In genomic region chr11:98537480-98538034, GRCm38 (mm10) we compare ENCODE assay signal across 18 mouse cellular contexts. TPM values are rescaled to one million over a fixed set of nuclear protein-coding genes. Genes with fewer than 3 reads are reported as not detected.
DNase-seq lines count a peak whose midpoint lies in the region; TF ChIP-seq lines count a peak whose summit lies in the region.
"Had no signal": no experiment of that assay in that cellular context is flagged by ENCODE, and none has a peak within 500 bp of the region (broad histone marks: within the 10 kb centered on the region; RNA-seq: fewer than 3 reads in every experiment).

No protein-coding gene starts in this region.

- peak; percentile 51 for DNase-seq in heart, adult 11 months
- no peak for DNase-seq in heart, adult 8-10 months (ENCODE audit: low spot score)
- peak; percentile 74 for DNase-seq in CH12.LX (ENCODE audit: extremely low read depth)
- no peak for DNase-seq in left cerebral cortex, postnatal 10 days (ENCODE audit: extremely low spot score in 1 of 2, low spot score in 2 of 2)
- DNase-seq: adrenal gland, adult 2 months; adrenal gland, adult 8-10 months; adrenal gland, postnatal 10 days; adrenal gland, postnatal 14 days; adrenal gland, postnatal 25 days; adrenal gland, postnatal 36 days; B cell, adult 2 months; cerebellum, adult 11 months; cerebellum, adult 11-12 months; cerebellum, adult 18-20 months; cerebellum, adult 2 months had no signal

- peak; percentile 34 for TF ChIP-seq RAD21 in CH12.LX (IDR thresholded peaks at IDR 0.05; ENCODE audit: low read depth, low read length)

- peaks cover 27% of the 10 kb centered on the region for H3K9me3 ChIP-seq in CH12.LX (replicated peaks; ENCODE audit: low read length)

- in situ Hi-C loops in CH12.LX (cut with MboI; ENCODE audit: low pct_ligation_motif_present, low pct_unique_long_range_greater_than_20kb, low sequenced_read_pairs), result no loop called here

- no peak for TF ChIP-seq POLR2A in CH12.LX (IDR thresholded peaks at IDR 0.05; ENCODE audit: low read depth, low read length)

- TF ChIP-seq EP300 in CH12.LX (IDR thresholded peaks at IDR 0.05; ENCODE audit: low read length), result peak; percentile 98

- H3K27ac ChIP-seq in CH12.LX (ENCODE audit: insufficient read depth, low read depth), result peak overlapping the region; percentile 67

- intact Hi-C loops in left cerebral cortex, postnatal 10 days (cut with DNase I), result no loop called here

- no peaks in the 10 kb centered on the region for H3K27me3 ChIP-seq in CH12.LX (replicated peaks)

- dilution Hi-C loops in CH12.LX (cut with MboI; ENCODE audit: extremely low pct_ligation_motif_present, extremely low pct_unique_long_range_greater_than_20kb, low sequenced_read_pairs), result no loop called here

- H3K4me1 ChIP-seq in CH12.LX (ENCODE audit: control insufficient read depth in 1 of 2, insufficient read depth in 2 of 2), result peaks cover 18 to 60% of the 10 kb centered on the region in 2 experiments

- H3K4me2 ChIP-seq in CH12.LX (ENCODE audit: insufficient read depth, low read depth, poor library complexity, severe bottlenecking), result peak overlapping the region; percentile 55

- no peak overlapping the region for H3K9ac ChIP-seq in CH12.LX (ENCODE audit: insufficient read depth, low read depth)

- H3K4me3 ChIP-seq in CH12.LX (replicated peaks in 1 of 3; ENCODE audit: low read depth in 2 of 3, low read length in 2 of 3, poor library complexity in 1 of 3), result no peak overlapping the region

- H3K36me3 ChIP-seq in CH12.LX (replicated peaks in 1 of 2; ENCODE audit: control insufficient read depth in 1 of 2, insufficient read depth in 1 of 2, low read length in 1 of 2), result peaks cover 27 to 86% of the 10 kb centered on the region in 2 experiments
- H3K36me3 ChIP-seq: G1E had no signal

- TF ChIP-seq CTCF in CH12.LX (conservative IDR thresholded peaks at IDR 0.05 in 1 of 2, IDR thresholded peaks at IDR 0.05 in 1 of 2; ENCODE audit: low read depth in 2 of 2, low read length in 2 of 2), result peak in 1 of 2 experiments; percentile 23; a peak in 2 of 4 replicates

- peaks cover 84% of the 10 kb centered on the region for H3K79me2 ChIP-seq in CH12.LX (replicated peaks; ENCODE audit: control insufficient read depth, extremely low read depth, insufficient read depth, poor library complexity, severe bottlenecking)

TF ChIP-seq in CH12.LX, 34 proteins besides CTCF, POLR2A, EP300 and RAD21:
- TF ChIP-seq GABPA (IDR thresholded peaks at IDR 0.05; ENCODE audit: insufficient replicate concordance, low read depth, low read length) (no peak), POLR2AphosphoS2 (IDR thresholded peaks at IDR 0.05; ENCODE audit: low read depth, low read length) (0 out of 2 replicates have a peak, but pooled peaks have one; percentile 51), ZKSCAN1 (IDR thresholded peaks at IDR 0.05; ENCODE audit: borderline replicate concordance, low read depth, low read length) (no peak), UBTF (IDR thresholded peaks at IDR 0.05; ENCODE audit: low read depth, low read length) (no peak), PAX5 (IDR thresholded peaks at IDR 0.05; ENCODE audit: low read length) (no peak), HCFC1 (IDR thresholded peaks at IDR 0.05; ENCODE audit: low read depth, low read length) (peak; percentile 21; the same call in 1 of the 2 replicates), RCOR1 (conservative IDR thresholded peaks at IDR 0.05; ENCODE audit: low read depth, low read length) (peak; percentile 74; the same call in 1 of the 2 replicates), ZC3H11A (IDR thresholded peaks at IDR 0.05; ENCODE audit: low read depth, low read length) (no peak), BHLHE40 (IDR thresholded peaks at IDR 0.05; ENCODE audit: low read depth, low read length) (peak; percentile 90), MXI1 (IDR thresholded peaks at IDR 0.05; ENCODE audit: low read depth, low read length) (peak; percentile 53; the same call in 1 of the 2 replicates), TCF12 (IDR thresholded peaks at IDR 0.05; ENCODE audit: low read depth, low read length) (peak; percentile 94), ZMIZ1 (IDR thresholded peaks at IDR 0.05; ENCODE audit: low read depth, low read length) (peak; percentile 72; the same call in 1 of the 2 replicates), TBP (conservative IDR thresholded peaks at IDR 0.05; ENCODE audit: low read depth, low read length) (no peak), MAX (IDR thresholded peaks at IDR 0.05; ENCODE audit: low read length) (peak; percentile 70), CHD2 (IDR thresholded peaks at IDR 0.05; ENCODE audit: low read length) (peak; percentile 69), MYC (IDR thresholded peaks at IDR 0.05; ENCODE audit: low read depth, low read length) (peak; percentile 73; the same call in 1 of the 2 replicates), JUN (IDR thresholded peaks at IDR 0.05; ENCODE audit: insufficient read depth, low read depth, low read length) (peak; percentile 94), ETS1 (conservative IDR thresholded peaks at IDR 0.05; ENCODE audit: low read depth, low read length) (peak; percentile 98), SIN3A (IDR thresholded peaks at IDR 0.05; ENCODE audit: low read length) (peak; percentile 94), JUND (conservative IDR thresholded peaks at IDR 0.05; ENCODE audit: low read depth, low read length) (peak; percentile 96), SMC3 (IDR thresholded peaks at IDR 0.05; ENCODE audit: low read depth, low read length) (peak; percentile 44), E2F4 (IDR thresholded peaks at IDR 0.05; ENCODE audit: insufficient replicate concordance, low read depth, low read length) (no peak), MEF2A (IDR thresholded peaks at IDR 0.05; ENCODE audit: borderline replicate concordance, low read depth, low read length) (peak; percentile 99), ZNF384 (IDR thresholded peaks at IDR 0.05; ENCODE audit: low read depth, low read length) (peak; percentile 68), NELFE (IDR thresholded peaks at IDR 0.05; ENCODE audit: low read depth, low read length) (0 out of 2 replicates have a peak, but pooled peaks have one; percentile 36), IRF4 (IDR thresholded peaks at IDR 0.05; ENCODE audit: low read depth, low read length) (peak; percentile 99), USF1 (IDR thresholded peaks at IDR 0.05; ENCODE audit: low read depth, low read length) (no peak), ELF1 (IDR thresholded peaks at IDR 0.05; ENCODE audit: low read depth, low read length) (peak; percentile 23), NRF1 (IDR thresholded peaks at IDR 0.05; ENCODE audit: low read depth, low read length) (peak; percentile 20; the same call in 1 of the 2 replicates), MAZ (IDR thresholded peaks at IDR 0.05; ENCODE audit: low read depth, low read length) (peak; percentile 87), CHD1 (IDR thresholded peaks at IDR 0.05; ENCODE audit: low read depth, low read length) (0 out of 2 replicates have a peak, but pooled peaks have one; percentile 42), MAFK (IDR thresholded peaks at IDR 0.05; ENCODE audit: insufficient replicate concordance, low read length) (peak; percentile 92), USF2 (conservative IDR thresholded peaks at IDR 0.05; ENCODE audit: low read depth, low read length) (no peak), KAT2A (IDR thresholded peaks at IDR 0.05; ENCODE audit: insufficient replicate concordance, low read length) (peak; percentile 94)

RNA-seq across cellular contexts. Expression of gene Ikzf3, which starts 8.3 kb away (rescaled TPM):
- 1 to 10 TPM in 2 of 4 experiments, under 1 TPM in 2; 0.47 to 1.3 (median 0.86) TPM for total RNA-seq in heart, adult 8-10 months (2022)
- 110 and 124 TPM in 2 replicates for total RNA-seq in CH12.LX (2012; rRNA removed)
- 118 and 130 TPM in 2 replicates for total RNA-seq in CH12.LX (2014; rRNA removed)
- 238 and 243 TPM in 2 replicates for polyA plus RNA-seq in CH12.LX (2012; ENCODE audit: insufficient read length, low read depth)
- under 1 TPM; 0.34 TPM for total RNA-seq in left cerebral cortex, postnatal 10 days (2021)
- polyA plus RNA-seq: C2C12, Patski had no signal

RNA-seq across cellular contexts. Expression of gene Zpbp2, which starts 13.3 kb away (rescaled TPM):
- not detected for total RNA-seq in heart, adult 8-10 months (2022)
- total RNA-seq in CH12.LX (2012; rRNA removed), result 3.1 and 3.9 TPM in 2 replicates
- 3.2 and 5.0 TPM in 2 replicates for total RNA-seq in CH12.LX (2014; rRNA removed)
- polyA plus RNA-seq in CH12.LX (2012; ENCODE audit: insufficient read length, low read depth), result 3.0 and 3.7 TPM in 2 replicates
- not detected for total RNA-seq in left cerebral cortex, postnatal 10 days (2021)
- total RNA-seq: adrenal gland, postnatal 14 days had no signal
- polyA plus RNA-seq: C2C12 had no signal

RNA-seq across cellular contexts. Expression of gene Ormdl3, which starts 49.6 kb away (rescaled TPM):
- total RNA-seq in heart, adult 8-10 months (2022), result 10 to 100 TPM; 39.7 to 46.4 (median 43.1) TPM
- total RNA-seq in CH12.LX (2012; rRNA removed) (45.1 and 49.7 TPM in 2 replicates), CH12.LX (2014; rRNA removed) (30.6 and 32.9 TPM in 2 replicates)
- 32.5 and 34.9 TPM in 2 replicates for polyA plus RNA-seq in CH12.LX (2012; ENCODE audit: insufficient read length, low read depth)
- total RNA-seq in left cerebral cortex, postnatal 10 days (2021), result 10 to 100 TPM; 44.1 to 49.6 TPM

Comparison
In these comparisons a context has a peak if more than half of its experiments do, and no peak if none do; other contexts are left out.
1. DNase-seq: peak in heart, adult 11 months (single experiment) and CH12.LX (single experiment); none in heart, adult 8-10 months (single experiment) and left cerebral cortex, postnatal 10 days (0 of 2).
2. RNA of gene Ikzf3, which starts 8.3 kb away (total RNA-seq): 110 to 130 TPM in CH12.LX; 0.47 to 1.3 TPM in heart, adult 8-10 months and 0.34 TPM in left cerebral cortex, postnatal 10 days; every median in the first group is over 10 times any median in the second.